Mouse (Mus musculus): ENCODE results near the gene Tagln3.
A peak's percentile ranks its signal among the peaks of the same experiment; 100 is the strongest.

The Tagln3 gene

GRCm38 (mm10) chr16:45724061-45724741 lies at the start of gene Tagln3:
TSS of gene Tagln3 (minus strand) at chr16:45724608.
- peak; percentile 88 for DNase-seq

DNA sequence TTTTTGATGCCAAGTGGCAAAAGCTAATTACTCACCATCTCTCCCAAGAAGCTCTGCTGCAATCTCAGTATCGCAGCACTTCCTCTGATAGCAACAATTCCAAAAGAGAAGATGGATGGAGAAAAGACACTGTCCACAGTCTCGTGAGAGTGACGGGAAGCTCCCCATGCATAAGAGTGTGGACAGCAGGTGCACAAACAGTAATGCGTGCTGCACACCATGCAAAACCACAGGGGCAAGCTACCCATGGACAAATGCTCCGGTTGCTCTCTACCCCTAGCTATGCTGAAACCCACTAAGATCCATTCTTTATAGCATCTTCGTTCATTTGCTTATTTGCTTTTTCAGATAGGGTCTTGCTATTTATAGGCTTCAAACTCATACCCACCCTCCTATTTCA lies 46.5 kb upstream of the Tagln3 start:
- DNase-seq: no peak

DNA sequence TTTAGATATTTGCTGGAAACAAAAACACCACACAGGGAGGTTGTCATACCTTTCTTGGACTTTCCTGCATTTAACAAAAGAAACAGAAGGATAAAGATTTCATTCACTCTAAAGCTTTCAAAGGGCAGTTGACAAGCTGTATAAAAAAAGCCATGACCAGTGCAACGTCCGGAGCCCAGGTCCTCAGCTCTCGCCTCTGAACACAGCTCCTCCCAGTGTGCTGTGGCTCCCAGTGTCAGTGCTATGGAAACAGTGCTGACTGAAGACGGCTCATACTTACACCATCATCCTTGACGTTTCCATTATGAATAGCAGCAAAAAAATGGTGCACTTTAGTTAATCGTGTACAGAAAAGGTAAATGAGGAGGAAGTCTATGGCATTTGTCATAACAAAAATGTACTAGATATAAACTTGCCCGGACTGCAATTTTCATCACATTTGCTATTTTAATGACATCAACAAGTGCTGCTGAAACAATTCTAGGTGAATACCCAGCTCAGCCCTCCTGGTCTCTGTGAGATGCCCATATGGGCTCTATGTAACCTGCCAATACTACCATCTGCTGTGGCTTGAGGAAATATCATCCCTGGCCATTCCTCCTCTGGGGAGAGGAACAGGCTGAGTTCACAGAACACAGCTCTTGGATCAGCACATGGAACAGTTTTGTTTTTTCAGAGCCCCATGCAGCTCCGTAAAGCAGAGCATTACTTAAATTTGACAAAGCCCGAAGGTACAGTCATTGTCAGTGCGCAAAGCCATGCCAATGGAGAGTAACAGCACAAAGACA lies 43.6 kb upstream of the Tagln3 start:
- DNase-seq: no peak

GRCm38 (mm10) chr16:45767434-45767833 lies 43.0 kb upstream of the Tagln3 start:
- DNase-seq: no peak

- no peak for DNase-seq
These were observed 41.5 kb upstream of the Tagln3 start for GRCm38 (mm10) chr16:45765801-45766494.

DNA sequence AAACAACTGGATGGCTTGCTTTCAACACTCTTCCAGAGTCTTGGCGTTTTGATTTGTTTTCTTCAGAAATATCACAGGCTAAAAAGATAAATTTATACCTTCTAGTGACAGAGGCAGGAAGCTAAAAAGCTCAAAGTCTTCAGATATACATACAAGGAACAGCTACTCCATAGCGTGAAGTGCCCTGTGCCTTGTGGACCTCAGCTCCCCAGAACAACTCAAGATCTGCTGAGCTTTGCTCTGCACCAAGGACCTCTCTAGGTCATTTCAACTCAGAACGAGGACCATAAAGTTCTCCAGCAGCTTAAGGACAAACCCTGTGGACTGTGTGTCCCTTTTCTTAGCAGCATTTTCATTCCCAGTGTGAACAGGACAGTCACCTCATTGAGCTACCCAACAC lies 40.7 kb upstream of the Tagln3 start:
- DNase-seq: no peak

- DNase-seq: peak; percentile 47
These were observed 38.6 kb upstream of the Tagln3 start for GRCm38 (mm10) chr16:45762859-45763505.

DNA sequence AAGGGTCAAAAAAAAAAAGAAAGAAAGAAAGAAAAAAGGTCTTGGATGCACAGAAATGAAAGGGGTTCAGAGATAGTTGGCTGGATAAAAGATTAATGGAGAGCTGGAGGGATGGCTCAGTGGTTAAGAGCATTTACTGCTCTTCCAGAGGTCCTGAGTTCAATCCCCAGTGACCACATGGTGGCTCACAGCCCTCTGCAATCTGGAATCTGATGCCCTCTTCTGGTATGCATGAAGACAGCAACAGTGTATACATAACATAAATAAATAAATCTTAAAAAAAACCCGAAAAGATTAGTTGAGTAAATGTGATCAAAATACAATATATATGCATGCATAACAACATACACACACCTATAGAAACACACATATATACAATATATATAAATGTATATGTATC lies 37.0 kb upstream of the Tagln3 start:
- DNase-seq: no peak

GRCm38 (mm10) chr16:45758726-45759269 lies 34.4 kb upstream of the Tagln3 start:
- DNase-seq: no peak

DNA sequence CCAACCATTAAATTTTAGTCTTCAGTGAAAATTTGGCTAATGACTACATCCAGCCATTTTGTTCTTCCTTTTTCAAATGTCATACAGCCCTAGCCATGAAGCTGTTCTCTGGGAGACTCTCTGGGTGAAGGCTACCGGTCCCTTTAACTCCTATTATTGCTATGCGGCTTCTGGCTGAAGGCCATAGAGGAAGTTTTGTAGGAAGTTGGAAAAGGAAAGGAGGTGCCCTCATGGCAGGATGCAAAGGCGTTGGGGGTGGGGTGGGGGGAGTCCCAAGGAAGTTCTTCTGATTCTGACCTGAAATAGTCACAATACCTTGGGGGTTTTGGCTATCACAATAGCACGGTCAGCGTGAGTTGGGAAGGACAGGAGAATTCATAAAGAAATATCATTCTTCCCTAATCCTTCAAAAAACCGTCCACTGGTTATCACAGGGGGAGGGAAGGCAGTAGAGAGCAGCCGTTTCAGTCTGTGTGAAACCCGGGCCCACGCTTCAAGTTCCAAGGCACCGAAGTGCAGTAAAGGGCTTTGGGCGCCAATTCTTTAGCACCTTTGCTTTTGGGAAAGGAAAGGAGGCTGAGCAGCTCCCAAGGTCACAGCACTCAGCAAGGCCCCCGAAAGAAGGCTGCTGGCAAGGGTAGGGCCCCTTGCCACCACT lies 33.1 kb upstream of the Tagln3 start:
- DNase-seq: no peak

GRCm38 (mm10) chr16:45756855-45757254 lies 32.4 kb upstream of the Tagln3 start:
- DNase-seq: peak; percentile 83

DNA sequence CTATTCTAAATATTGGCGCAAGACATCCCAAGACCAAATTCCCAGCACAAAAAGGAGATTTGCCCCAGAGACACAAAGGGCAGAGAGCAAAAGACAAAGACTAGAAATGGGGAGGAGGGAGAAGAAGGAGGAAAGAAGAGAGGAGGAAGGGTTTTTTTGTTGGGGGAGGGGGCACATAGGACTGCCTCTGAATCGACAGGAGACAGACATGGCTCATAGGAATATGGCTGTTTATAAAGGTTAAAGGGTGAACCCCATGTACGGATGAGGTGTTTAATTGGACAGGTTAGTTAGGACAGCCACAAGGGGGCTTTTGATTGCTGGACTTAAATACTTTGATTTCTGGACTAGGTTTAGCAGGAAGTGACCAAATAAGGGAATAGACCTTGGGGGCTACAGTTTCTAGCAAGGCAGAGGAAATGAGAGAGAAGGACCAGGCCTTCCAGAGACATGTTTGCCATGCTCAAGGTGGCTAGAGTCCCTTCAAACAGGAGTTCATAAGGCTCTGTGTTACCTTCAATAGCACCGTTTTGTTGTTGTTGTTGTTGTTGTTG lies 19.3 kb upstream of the Tagln3 start:
- no peak for DNase-seq

DNA sequence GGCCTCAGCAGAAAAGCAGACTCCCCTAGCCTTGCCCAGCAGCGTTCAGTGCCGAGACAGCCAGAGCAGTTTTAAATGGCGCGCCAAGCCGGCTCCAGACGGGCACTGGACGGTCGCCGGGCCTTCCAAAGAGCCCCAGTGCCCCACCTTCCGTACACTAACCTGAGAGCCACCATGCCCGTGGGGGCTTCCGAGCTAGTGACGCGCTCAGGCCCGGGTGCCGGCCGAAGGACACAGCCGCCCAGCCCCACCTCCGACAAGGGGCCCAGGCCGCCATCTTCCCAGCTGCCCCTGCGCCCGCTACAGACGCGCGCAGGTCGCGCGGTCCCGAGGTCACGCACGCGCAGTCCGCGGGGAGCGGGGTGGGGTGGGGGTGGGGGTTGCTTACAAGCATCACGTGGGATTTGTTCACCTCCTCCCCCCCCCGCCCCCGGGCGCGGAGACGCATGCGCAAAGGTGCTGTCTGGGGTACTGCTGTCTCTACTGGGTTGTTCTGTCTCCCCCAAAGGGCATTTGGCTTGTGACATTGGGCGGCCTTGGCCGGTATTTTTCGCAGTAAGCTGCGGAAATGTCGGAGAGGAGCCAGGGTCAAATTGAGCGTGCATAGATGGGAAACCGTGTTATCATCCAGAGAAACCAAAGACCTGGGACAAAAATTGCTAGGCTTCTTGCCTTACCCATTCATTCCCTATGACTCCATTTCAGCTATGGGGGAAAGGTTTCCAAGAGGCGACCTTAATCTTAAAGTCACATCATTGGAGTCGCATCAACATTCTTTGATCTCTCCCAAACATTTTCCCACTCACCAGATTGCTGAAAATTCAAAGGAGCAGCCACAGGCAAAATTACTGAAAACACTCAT lies 18.4 kb upstream of the Tagln3 start, which contains the start of gene Abhd10:
TSS of gene Abhd10 (minus strand) at position 341 of the 862 bp plus-strand sequence.
- peak; percentile 95 for DNase-seq

- no peak for DNase-seq
These were observed 13.5 kb upstream of the Tagln3 start for GRCm38 (mm10) chr16:45737880-45738279.

DNA sequence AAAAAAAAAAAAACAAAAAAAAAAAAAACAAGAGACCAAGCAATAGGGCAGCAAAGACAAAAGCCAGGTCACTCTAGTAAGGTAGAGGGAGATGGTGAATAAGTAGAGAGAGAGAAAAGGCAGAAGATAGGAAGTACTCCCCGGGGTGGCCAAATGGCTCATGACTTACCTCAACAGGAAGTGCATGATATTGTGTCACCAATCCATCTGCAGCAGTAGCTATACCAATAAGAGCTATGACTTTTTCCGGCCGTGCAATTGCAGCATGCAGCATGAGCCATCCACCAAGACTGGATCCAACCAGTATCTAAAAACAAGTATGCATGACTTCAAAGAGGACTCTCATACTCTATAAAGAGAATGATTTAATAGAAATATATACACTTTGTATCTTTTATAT lies 12.3 kb upstream of the Tagln3 start:
- no peak for DNase-seq

DNA sequence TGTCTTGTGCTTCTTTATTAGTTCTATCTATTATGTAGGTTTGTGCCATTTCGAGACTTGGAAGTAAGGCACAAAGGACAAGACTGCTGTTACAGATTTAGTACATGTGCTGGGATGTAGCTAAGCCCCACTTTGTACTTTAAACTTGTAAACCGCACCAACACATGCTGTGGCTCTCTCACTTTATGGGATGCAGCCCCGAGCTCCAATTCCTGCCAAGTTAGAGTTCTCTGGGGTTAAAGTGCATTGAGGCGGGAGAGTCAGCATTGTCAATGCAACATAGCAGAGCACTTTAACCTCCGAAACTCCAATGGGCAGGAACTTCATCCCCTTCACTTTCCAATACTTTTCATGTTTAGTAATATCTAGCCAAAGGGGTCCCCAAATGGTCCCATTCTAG lies 4.8 kb upstream of the Tagln3 start:
- no peak for DNase-seq

GRCm38 (mm10) chr16:45724742-45725102 lies 314 bp upstream of the Tagln3 start:
- DNase-seq: peak; percentile 82

GRCm38 (mm10) chr16:45723172-45723901 lies 1.1 kb downstream of the Tagln3 start:
- DNase-seq: peak; percentile 57

- no peak for DNase-seq
These were observed 1.9 kb downstream of the Tagln3 start for GRCm38 (mm10) chr16:45722460-45722951.

DNA sequence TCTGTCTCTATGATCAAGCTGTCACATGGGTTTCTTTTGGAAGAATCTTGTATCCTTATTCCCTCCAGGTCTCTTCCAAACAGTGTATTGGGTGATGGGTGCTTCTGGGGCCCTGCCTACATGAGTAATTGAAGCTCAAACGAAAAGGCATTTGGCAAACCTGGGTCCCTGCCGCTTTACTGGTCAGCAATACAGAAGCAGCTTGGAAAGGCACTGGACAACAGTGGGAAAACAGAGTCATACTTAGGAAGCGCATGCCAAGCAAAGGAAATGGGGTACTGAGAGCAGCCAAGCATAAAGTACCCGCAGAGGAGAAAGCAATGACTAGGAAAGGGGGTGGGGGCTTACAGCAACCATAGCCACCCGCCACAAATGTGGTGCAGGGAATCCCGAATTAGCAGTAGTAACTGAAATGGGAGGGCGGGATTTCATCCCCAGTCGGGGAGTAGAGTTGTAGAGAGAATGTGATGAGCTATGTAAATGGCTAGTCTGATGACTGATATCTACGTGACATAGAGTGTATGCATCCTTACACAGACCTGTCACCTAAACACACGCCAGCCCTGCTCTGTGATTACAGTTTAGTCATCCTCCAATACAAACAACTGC lies 4.3 kb downstream of the Tagln3 start:
- no peak for DNase-seq

Measured in embryo, embryonic 11 days (tissue).